Mouse (Mus musculus) stomach, postnatal 0 days (tissue): ENCODE measurements around the gene Btbd2.

Experiments
- CTCF ChIP-seq: IDR thresholded peaks from 2 replicates; pipeline ENCODE4 v1.5.1; 2016; ENCODE audit warnings: antibody characterized with exemption, low read depth, mild to moderate bottlenecking, moderate library complexity
- EP300 ChIP-seq: optimal IDR thresholded peaks from 2 replicates; pipeline ENCODE3; 2016; ENCODE audit warnings: antibody characterized with exemption

GRCm38 (mm10) chr10:80679556-80680259 is 22.8 kb upstream of the Btbd2 start:
- TF ChIP-seq CTCF (no peak), EP300 (no peak)
